Mouse (Mus musculus) cortical plate, adult 2 months (tissue): ENCODE measurements at regions not wholly inside any gene's neighbourhood (a gene's known extent, or its start where the extent isn't known, plus 50 kb on each side); places are given as distances from the start of the nearest gene placed in this dataset.

ENCODE experiments used
- CTCF ChIP-seq: fragments of 200-500 bp; IDR thresholded peaks from 2 replicates; pipeline ENCODE4 v1.5.1; 2011; ENCODE audit warnings: mild to moderate bottlenecking, control low read depth, low read length; ENCODE audit not compliant: insufficient read depth; ENCODE audit errors: extremely low read depth
- POLR2A ChIP-seq: fragments of 200-500 bp; IDR thresholded peaks from 2 replicates; pipeline ENCODE4 v1.6.1; 2011; ENCODE audit warnings: mild to moderate bottlenecking, low read length, control low read depth; ENCODE audit not compliant: insufficient read depth; ENCODE audit errors: extremely low read depth

GRCm38 (mm10) chr12:16354711-16355110, 256.1 kb downstream of the Lpin1 start:
- TF ChIP-seq CTCF (no peak), POLR2A (no peak)
